Mouse (Mus musculus) heart, adult 2 months (tissue): Measurements from ENCODE around the gene Pds5a. TPM values are rescaled to one million over a fixed set of nuclear protein-coding genes. Genes with fewer than 3 reads are reported as not detected.

Source experiments
- DNase-seq, 2 experiments: peaks; one replicate each; pipeline ENCODE4 v3.0.0; 2021
- H3K27ac ChIP-seq: fragments of 200-600 bp; 2 replicates; pipeline ENCODE4 v1.8.1; 2022
- H3K27me3 ChIP-seq: fragments of 200-500 bp; 2 replicates; pipeline ENCODE4 v1.6.1; 2012; ENCODE audit warnings: mild to moderate bottlenecking, low read length, inconsistent platforms, mixed read lengths; ENCODE audit not compliant: control insufficient read depth, insufficient read depth
- H3K36me3 ChIP-seq: fragments of 200-500 bp; 2 replicates; pipeline ENCODE4 v1.6.1; 2012; ENCODE audit warnings: low read length, inconsistent platforms; ENCODE audit not compliant: control insufficient read depth, insufficient read depth
- H3K4me1 ChIP-seq: fragments of 200-500 bp; 2 replicates; pipeline ENCODE4 v1.6.1; 2011; ENCODE audit warnings: low read length; ENCODE audit not compliant: control insufficient read depth, insufficient read depth
- H3K4me3 ChIP-seq: fragments of 200-600 bp; 2 replicates; pipeline ENCODE4 v1.8.1; 2022
- H3K79me2 ChIP-seq: fragments of 200-500 bp; replicated peaks from 2 replicates; pipeline ENCODE4 v1.6.1; 2012; ENCODE audit warnings: mild to moderate bottlenecking, inconsistent platforms, low read length, moderate library complexity, mixed read lengths; ENCODE audit not compliant: control insufficient read depth, insufficient read depth
- H3K9ac ChIP-seq: fragments of 200-500 bp; 2 replicates; pipeline ENCODE4 v1.6.1; 2012; ENCODE audit warnings: low read depth, mild to moderate bottlenecking, control low read depth, inconsistent platforms, low read length, mixed read lengths
- CTCF ChIP-seq: fragments of 200-600 bp; IDR thresholded peaks from 2 replicates; pipeline ENCODE4 v1.8.1; 2022; ENCODE audit warnings: antibody characterized with exemption, mild to moderate bottlenecking, moderate library complexity
- EP300 ChIP-seq: fragments of 200-500 bp; IDR thresholded peaks from 2 replicates; pipeline ENCODE4 v1.6.1; 2011; ENCODE audit warnings: low read depth, low read length, control low read depth; ENCODE audit not compliant: insufficient read depth
- POLR2A ChIP-seq: fragments of 200-500 bp; IDR thresholded peaks from 2 replicates; pipeline ENCODE4 v1.6.1; 2011; ENCODE audit warnings: mild to moderate bottlenecking, low read depth, low read length, control low read depth; ENCODE audit not compliant: insufficient read depth
- WGBS: fragments of 180-500 bp; shearing (Covaris S2); methylation state at CpG from one replicate; pipeline ENCODE4 v1.1.7; 2018; 5-methylcytosine and 5-hydroxymethylcytosine counted together
- intact Hi-C: fragments of 180-260 bp; cut with DNase I; formaldehyde crosslinking; loops from one replicate; pipeline ENCODE4 v1.15.1; 2025
- polyA plus RNA-seq: library from polyadenylated mRNA; depleted of rRNA; stranded (reverse); fragments of >200 nt; gene quantifications from 2 replicates; pipeline ENCODE4 v1.2.3, GENCODE M21; 2012
- total RNA-seq, 2 experiments: library from RNA; stranded (reverse); gene quantifications; 2 replicates each; pipeline ENCODE4 v1.2.3; 2021

The Pds5a gene
- total and polyA plus RNA-seq, 3 experiments = 14.8 to 65.4 (median 54.8) TPM

- H3K9ac ChIP-seq = no peak overlapping the region
- no peak overlapping the region for H3K4me3 ChIP-seq
- 95% methylated on average over 1 of the region's 1 CpGs for WGBS
- no peak for TF ChIP-seq POLR2A
- no peak for TF ChIP-seq EP300
- TF ChIP-seq CTCF = no peak
- intact Hi-C loops = no loop called here
- no peaks in the 10 kb centered on the region for H3K79me2 ChIP-seq
- H3K4me1 ChIP-seq = no peaks in the 10 kb centered on the region
- DNase-seq = no peak
- no peaks in the 10 kb centered on the region; the same call in 1 of the 2 replicates for H3K36me3 ChIP-seq
- no peak overlapping the region for H3K27ac ChIP-seq
- no peaks in the 10 kb centered on the region for H3K27me3 ChIP-seq
Observed at GRCm38 (mm10) chr5:65606820-65607219, 91.3 kb downstream of the Pds5a start.

DNA sequence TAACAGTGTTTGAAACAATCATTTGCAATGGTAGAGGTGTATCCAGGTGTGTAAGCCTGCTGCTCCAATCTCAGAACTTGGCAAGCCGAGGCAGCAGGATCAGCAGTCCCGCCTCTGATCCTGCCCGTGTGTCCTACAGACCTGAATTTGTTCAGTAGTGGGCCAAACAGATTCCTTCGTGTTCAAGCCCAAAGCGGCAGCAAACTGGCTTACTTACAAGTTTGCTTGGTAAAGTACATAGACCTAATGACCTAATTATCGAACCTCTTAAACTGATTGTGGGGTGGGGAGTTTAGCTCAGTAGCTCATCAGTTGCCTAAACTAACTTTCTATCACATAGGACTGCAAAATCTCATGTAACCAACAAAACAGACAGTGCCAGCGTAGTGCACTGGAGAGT lies 98.4 kb downstream of the Pds5a start:
- 90% methylated on average over 7 of the region's 7 CpGs for WGBS
- no peak for TF ChIP-seq POLR2A
- no peak for TF ChIP-seq CTCF
- TF ChIP-seq EP300 = no peak
- DNase-seq = no peak
- intact Hi-C loops = no loop called here
- Histone ChIP-seq H3K36me3 (peaks cover 2% of the 10 kb centered on the region; the same call in 1 of the 2 replicates), H3K4me1 (no peaks in the 10 kb centered on the region), H3K4me3 (no peak overlapping the region), H3K27ac (no peak overlapping the region), H3K79me2 (no peaks in the 10 kb centered on the region), H3K27me3 (no peaks in the 10 kb centered on the region), H3K9ac (no peak overlapping the region)

DNA sequence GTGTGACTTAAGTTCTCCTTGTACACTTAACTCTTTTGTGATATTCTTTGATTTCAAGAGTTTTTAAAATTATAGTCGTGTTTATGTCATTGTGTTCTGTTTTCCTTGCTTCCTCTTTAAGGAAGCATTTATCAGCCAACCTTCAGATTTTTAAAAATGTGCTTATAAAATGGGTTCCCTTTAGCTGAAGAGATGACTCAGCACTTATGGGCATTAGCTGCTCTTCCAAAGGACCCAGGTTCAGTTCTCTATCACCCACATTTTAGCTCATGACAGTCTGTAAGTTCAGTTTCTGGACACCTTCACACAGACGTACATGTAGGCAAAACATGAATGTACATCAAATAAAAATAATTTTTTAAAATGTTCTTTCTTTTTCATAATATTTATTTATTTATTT lies 105.7 kb downstream of the Pds5a start:
- H3K79me2 ChIP-seq = no peaks in the 10 kb centered on the region
- TF ChIP-seq POLR2A = no peak
- no peak for TF ChIP-seq EP300
- no peak for TF ChIP-seq CTCF
- no peaks in the 10 kb centered on the region for H3K4me1 ChIP-seq
- H3K9ac ChIP-seq = no peak overlapping the region
- no peak for DNase-seq
- no peak overlapping the region for H3K27ac ChIP-seq
- WGBS = 82% methylated on average over 2 of the region's 2 CpGs
- H3K4me3 ChIP-seq = no peak overlapping the region
- H3K36me3 ChIP-seq = peaks cover 2% of the 10 kb centered on the region
- no peaks in the 10 kb centered on the region for H3K27me3 ChIP-seq
- intact Hi-C loops = no loop called here

GRCm38 (mm10) chr5:65590199-65590598 lies 107.9 kb downstream of the Pds5a start:
- WGBS = 92% methylated on average over 1 of the region's 1 CpGs
- Histone ChIP-seq H3K9ac (no peak overlapping the region), H3K27ac (no peak overlapping the region), H3K36me3 (peaks cover 3% of the 10 kb centered on the region), H3K27me3 (no peaks in the 10 kb centered on the region), H3K4me1 (no peaks in the 10 kb centered on the region; the same call in 1 of the 2 replicates), H3K79me2 (no peaks in the 10 kb centered on the region), H3K4me3 (no peak overlapping the region)
- intact Hi-C loops = no loop called here
- DNase-seq = no peak
- no peak for TF ChIP-seq EP300
- TF ChIP-seq POLR2A = no peak
- no peak for TF ChIP-seq CTCF

DNA sequence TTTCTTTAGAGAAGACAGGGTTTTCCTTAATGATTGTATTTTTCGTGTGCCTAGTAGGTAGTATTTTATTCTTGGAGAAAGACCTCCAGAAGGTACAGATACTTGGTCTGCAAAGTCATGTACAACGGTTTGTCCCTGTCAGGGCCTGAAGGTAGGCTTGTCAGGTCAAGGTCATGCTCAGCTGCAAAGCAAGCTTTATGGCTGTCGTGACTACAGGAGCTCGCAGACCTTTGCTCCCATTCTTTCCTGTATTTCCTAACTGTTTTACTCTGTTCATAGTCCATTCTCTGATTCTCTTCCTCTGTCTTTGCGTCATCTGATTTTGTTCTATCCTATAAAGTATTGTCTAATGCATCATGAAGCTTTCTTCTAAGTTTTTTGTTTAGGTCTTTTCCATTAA lies 111.8 kb downstream of the Pds5a start:
- peaks cover 8% of the 10 kb centered on the region for H3K36me3 ChIP-seq

GRCm38 (mm10) chr5:65578545-65578944 lies 119.5 kb downstream of the Pds5a start:
- Histone ChIP-seq H3K27me3 (no peaks in the 10 kb centered on the region), H3K9ac (no peak overlapping the region), H3K36me3 (peaks cover 4% of the 10 kb centered on the region), H3K27ac (no peak overlapping the region), H3K4me3 (no peak overlapping the region), H3K79me2 (no peaks in the 10 kb centered on the region), H3K4me1 (no peaks in the 10 kb centered on the region; the same call in 1 of the 2 replicates)
- intact Hi-C loops = no loop called here
- no peak for DNase-seq
- 81% methylated on average over 3 of the region's 3 CpGs for WGBS
- TF ChIP-seq POLR2A = no peak
- no peak for TF ChIP-seq CTCF
- TF ChIP-seq EP300 = no peak

More for the DNA sequence above, 111.8 kb downstream of the Pds5a start:
- intact Hi-C loops = no loop called here
- 74% methylated on average over 5 of the region's 5 CpGs for WGBS
- Histone ChIP-seq H3K4me3 (no peak overlapping the region), H3K27ac (no peak overlapping the region), H3K9ac (no peak overlapping the region), H3K4me1 (no peaks in the 10 kb centered on the region; the same call in 1 of the 2 replicates), H3K27me3 (no peaks in the 10 kb centered on the region), H3K79me2 (no peaks in the 10 kb centered on the region)
- TF ChIP-seq CTCF (no peak), EP300 (no peak), POLR2A (no peak)
- DNase-seq = no peak
